Mouse (Mus musculus) midbrain, embryonic 13.5 days (tissue): ENCODE results near the gene Frrs1l. TPM values are rescaled to one million over a fixed set of nuclear protein-coding genes. Genes with fewer than 3 reads are reported as not detected.

Source experiments
- ATAC-seq: fragments of 200-750 bp; cut with Nextera tagmentation; 2 replicates; pipeline ENCODE4 v1.8.0; 2017; ENCODE audit warnings: mild to moderate bottlenecking, moderate TSS enrichment, moderate library complexity
- H3K27ac ChIP-seq: fragments of 300-500 bp; sonication (generic); 2 replicates; pipeline ENCODE4 v1.5.1; 2015; ENCODE audit warnings: inconsistent platforms, mild to moderate bottlenecking, moderate library complexity
- H3K27me3 ChIP-seq: fragments of 300-500 bp; sonication (generic); 2 replicates; pipeline ENCODE4 v1.6.1; 2015; ENCODE audit warnings: mild to moderate bottlenecking, inconsistent platforms
- H3K36me3 ChIP-seq: fragments of 300-500 bp; sonication (generic); 2 replicates; pipeline ENCODE4 v1.6.1; 2015; ENCODE audit warnings: mild to moderate bottlenecking, inconsistent platforms
- H3K4me1 ChIP-seq: fragments of 300-500 bp; sonication (generic); replicated peaks from 2 replicates; pipeline ENCODE4 v1.6.1; 2015; ENCODE audit warnings: inconsistent platforms
- H3K4me2 ChIP-seq: fragments of 300-500 bp; sonication (generic); replicated peaks from 2 replicates; pipeline ENCODE4 v1.6.1; 2015; ENCODE audit warnings: moderate library complexity, mild to moderate bottlenecking, inconsistent platforms
- H3K4me3 ChIP-seq: fragments of 300-500 bp; sonication (generic); replicated peaks from 2 replicates; pipeline ENCODE4 v1.5.1; 2015; ENCODE audit warnings: mild to moderate bottlenecking, inconsistent platforms
- H3K9ac ChIP-seq: fragments of 300-500 bp; sonication (generic); replicated peaks from 2 replicates; pipeline ENCODE4 v1.6.1; 2015; ENCODE audit warnings: mild to moderate bottlenecking, inconsistent platforms
- H3K9me3 ChIP-seq: fragments of 300-500 bp; sonication (generic); 2 replicates; pipeline ENCODE4 v1.6.1; 2016; ENCODE audit warnings: mild to moderate bottlenecking, inconsistent platforms
- WGBS: fragments of 180-500 bp; shearing (Covaris S2); methylation state at CpG from one replicate; pipeline ENCODE4 v1.1.7; 2015; 5-methylcytosine and 5-hydroxymethylcytosine counted together
- polyA plus RNA-seq: library from polyadenylated mRNA; unstranded; fragments of >200 nt; fragmentation: Nextera tagmentation; extraction: Ambion mirVana; gene quantifications from 2 replicates; pipeline ENCODE4 v1.2.1, GENCODE M21; 2015

Frrs1l gene
- polyA plus RNA-seq, 1 experiment from 2014 or later = 12.0 TPM

- Histone ChIP-seq H3K4me3 (no peak overlapping the region), H3K36me3 (peaks cover 44% of the 10 kb centered on the region), H3K4me1 (no peaks in the 10 kb centered on the region), H3K27me3 (no peaks in the 10 kb centered on the region), H3K9me3 (no peaks in the 10 kb centered on the region), H3K27ac (no peak overlapping the region), H3K4me2 (no peak overlapping the region), H3K9ac (no peak overlapping the region)
- ATAC-seq = no peak
- WGBS = 94% methylated on average over 6 of the region's 6 CpGs
Observed at GRCm38 (mm10) chr4:56963687-56964086, 26.5 kb downstream of the Frrs1l start.

DNA sequence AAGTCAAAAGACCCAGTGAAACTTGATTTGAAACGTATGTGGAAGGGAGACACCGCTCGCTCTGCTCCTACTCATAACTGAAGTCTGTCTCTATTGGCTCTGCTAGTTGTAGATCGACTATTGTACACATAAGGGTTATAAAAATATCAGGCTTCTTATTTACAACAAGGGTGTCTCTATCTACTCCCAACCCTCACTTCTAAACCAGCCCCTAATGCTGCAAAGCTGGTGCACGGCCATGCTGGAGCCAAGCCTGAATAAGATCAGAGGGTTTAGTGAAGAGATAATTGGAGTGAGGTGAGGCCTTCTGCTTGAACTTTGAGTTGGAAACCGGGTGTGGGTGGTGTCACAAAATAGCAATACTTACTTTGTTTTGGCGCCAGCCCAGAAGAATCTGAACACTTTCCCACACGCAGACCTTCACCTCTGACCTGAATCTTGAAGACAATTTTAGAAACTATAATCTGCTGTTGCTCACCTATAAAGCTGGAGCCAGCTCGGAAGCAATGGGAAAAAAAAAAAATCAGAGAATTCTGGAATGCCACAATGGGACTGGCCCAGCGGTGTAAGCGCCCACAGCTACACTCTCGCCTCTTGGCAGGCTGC lies 28.8 kb downstream of the Frrs1l start:
- no peaks in the 10 kb centered on the region for H3K9me3 ChIP-seq
- no peaks in the 10 kb centered on the region for H3K4me1 ChIP-seq
- 89% methylated on average over 12 of the region's 12 CpGs for WGBS
- H3K4me3 ChIP-seq = no peak overlapping the region
- H3K9ac ChIP-seq = no peak overlapping the region
- ATAC-seq = no peak
- H3K36me3 ChIP-seq = peaks cover 35% of the 10 kb centered on the region
- no peak overlapping the region for H3K4me2 ChIP-seq
- no peak overlapping the region for H3K27ac ChIP-seq
- H3K27me3 ChIP-seq = no peaks in the 10 kb centered on the region

DNA sequence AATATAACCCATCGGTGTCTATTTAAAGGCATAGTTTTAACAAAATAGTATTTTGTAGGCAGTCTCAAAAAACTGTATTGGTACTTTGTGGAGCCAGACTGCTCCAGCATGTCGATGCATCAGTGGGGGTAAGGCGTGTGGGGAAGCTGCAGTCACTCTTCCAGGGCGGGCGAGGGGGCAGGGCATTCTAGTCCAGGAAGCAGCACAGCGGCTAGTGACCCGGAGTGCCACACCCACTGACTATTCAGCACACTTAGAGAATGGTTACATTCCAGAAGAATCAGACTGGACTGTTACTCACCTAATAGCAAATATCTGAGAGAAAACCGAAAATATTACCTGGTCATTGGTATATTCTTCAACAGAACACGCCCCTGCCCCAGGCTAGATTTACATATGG lies 32.7 kb downstream of the Frrs1l start:
- Histone ChIP-seq H3K9me3 (no peaks in the 10 kb centered on the region), H3K4me1 (no peaks in the 10 kb centered on the region), H3K27me3 (no peaks in the 10 kb centered on the region), H3K36me3 (peaks cover 21% of the 10 kb centered on the region), H3K9ac (no peak overlapping the region), H3K4me3 (no peak overlapping the region), H3K27ac (no peak overlapping the region), H3K4me2 (no peak overlapping the region)
- WGBS = 66% methylated on average over 9 of the region's 9 CpGs
- no peak for ATAC-seq

GRCm38 (mm10) chr4:56953235-56953634 lies 37.0 kb downstream of the Frrs1l start:
- WGBS = 71% methylated on average over 6 of the region's 6 CpGs

GRCm38 (mm10) chr4:56951701-56952100 lies 38.5 kb downstream of the Frrs1l start:
- Histone ChIP-seq H3K4me3 (no peak overlapping the region), H3K4me1 (no peaks in the 10 kb centered on the region), H3K9me3 (no peaks in the 10 kb centered on the region), H3K27me3 (peaks cover 3% of the 10 kb centered on the region; the same call in 1 of the 2 replicates), H3K9ac (no peak overlapping the region), H3K4me2 (no peak overlapping the region), H3K36me3 (no peaks in the 10 kb centered on the region), H3K27ac (no peak overlapping the region)
- ATAC-seq = no peak
- 80% methylated on average over 3 of the region's 3 CpGs for WGBS

More at GRCm38 (mm10) chr4:56953235-56953634, 37.0 kb downstream of the Frrs1l start:
- H3K9me3 ChIP-seq = no peaks in the 10 kb centered on the region
- H3K27me3 ChIP-seq = peaks cover 3% of the 10 kb centered on the region; the same call in 1 of the 2 replicates
- ATAC-seq = no peak
- no peak overlapping the region for H3K4me3 ChIP-seq
- H3K36me3 ChIP-seq = no peaks in the 10 kb centered on the region
- no peak overlapping the region for H3K4me2 ChIP-seq
- no peak overlapping the region for H3K27ac ChIP-seq
- no peaks in the 10 kb centered on the region for H3K4me1 ChIP-seq
- no peak overlapping the region for H3K9ac ChIP-seq

DNA sequence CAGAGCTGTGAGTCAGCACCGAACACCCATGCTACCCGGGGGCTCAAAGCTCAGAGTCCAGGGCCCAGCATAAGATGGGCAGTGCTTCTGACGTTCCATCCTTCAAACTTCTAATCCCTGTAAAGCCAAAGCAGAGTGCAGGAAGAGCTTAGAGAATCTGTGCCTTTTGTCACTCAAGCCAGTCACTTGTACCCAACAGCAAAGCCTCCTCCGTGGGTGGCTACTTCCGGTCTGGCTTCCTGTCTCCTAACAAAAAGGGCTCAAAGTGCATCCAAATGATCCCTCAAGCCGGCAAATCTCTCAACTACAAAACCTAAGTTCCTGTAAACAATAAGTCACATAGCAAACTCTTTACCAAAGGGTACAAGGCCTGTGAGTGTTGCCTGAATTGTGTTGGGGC lies 40.7 kb downstream of the Frrs1l start:
- 60% methylated on average over 6 of the region's 6 CpGs for WGBS
- peaks cover 3% of the 10 kb centered on the region; the same call in 1 of the 2 replicates for H3K27me3 ChIP-seq
- no peak overlapping the region for H3K4me2 ChIP-seq
- no peaks in the 10 kb centered on the region for H3K9me3 ChIP-seq
- peaks cover 18% of the 10 kb centered on the region for H3K4me1 ChIP-seq
- no peak overlapping the region for H3K27ac ChIP-seq
- no peaks in the 10 kb centered on the region for H3K36me3 ChIP-seq
- H3K9ac ChIP-seq = no peak overlapping the region
- H3K4me3 ChIP-seq = no peak overlapping the region
- ATAC-seq = no peak

DNA sequence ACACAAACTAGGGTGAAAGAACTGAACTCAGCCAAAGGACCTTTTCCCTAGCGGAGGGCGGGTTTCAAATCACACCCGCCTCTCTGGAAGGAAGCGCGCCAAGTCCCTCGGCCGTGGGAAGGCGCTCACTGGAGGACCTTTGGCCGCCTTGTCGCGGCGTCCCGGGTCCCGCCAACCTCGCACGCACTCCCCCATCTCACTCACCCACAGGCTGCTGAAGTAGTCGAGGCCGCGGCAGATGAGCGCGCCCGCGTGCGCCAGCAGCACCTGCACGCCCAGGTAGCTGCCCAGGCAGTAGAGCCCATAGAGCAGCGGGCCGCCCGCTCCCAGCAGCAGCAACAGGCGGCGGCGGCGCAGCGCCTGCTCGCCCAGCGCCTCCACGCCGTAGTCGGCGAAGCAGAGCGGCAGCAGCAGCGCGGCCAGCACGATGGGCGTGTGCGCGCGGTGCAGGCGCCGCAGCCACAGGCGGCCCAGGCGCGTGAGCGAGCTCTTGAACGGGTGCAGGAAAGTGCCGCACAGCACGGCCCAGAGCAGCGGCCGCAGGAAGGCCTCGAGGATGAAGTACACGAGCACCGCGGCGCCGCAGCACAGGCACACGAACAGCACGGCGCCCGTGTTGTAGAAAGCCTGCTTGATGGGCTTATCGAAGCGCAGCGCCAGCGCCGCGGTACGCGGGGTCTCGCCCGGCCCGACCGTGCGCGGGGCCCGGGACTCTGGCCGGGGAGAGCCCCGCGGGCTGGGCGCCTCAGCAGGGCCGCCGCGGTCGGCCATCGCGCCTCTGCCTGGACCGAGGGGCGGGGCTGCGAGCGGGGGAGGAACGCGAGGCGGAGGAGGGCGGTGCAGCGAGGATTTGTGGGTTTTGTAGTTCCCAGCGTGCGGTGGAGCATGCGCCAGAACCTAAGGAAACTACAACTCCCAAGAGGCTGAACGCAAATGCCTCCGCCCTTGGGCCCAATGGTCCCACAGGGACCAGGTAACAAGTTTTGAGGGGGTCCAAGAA lies 43.2 kb downstream of the Frrs1l start, which contains the start of gene Tmem245:
TSS of gene Tmem245 (minus strand) at position 797 of the 1,000 bp plus-strand sequence.
- peak within 1 kb of the TSS; percentile 83 for H3K9ac ChIP-seq
- no peaks in the 10 kb centered on the region for H3K9me3 ChIP-seq
- peaks cover 39% of the 10 kb centered on the region for H3K4me1 ChIP-seq
- peak; percentile 97 for ATAC-seq
- peak within 1 kb of the TSS; percentile 88 for H3K27ac ChIP-seq
- peak within 1 kb of the TSS; percentile 90 for H3K4me2 ChIP-seq
- H3K27me3 ChIP-seq = peaks cover 3% of the 10 kb centered on the region; the same call in 1 of the 2 replicates
- peak within 1 kb of the TSS; percentile 83 for H3K4me3 ChIP-seq
- H3K36me3 ChIP-seq = no peaks in the 10 kb centered on the region
- under 1% methylated on average over 107 of the region's 107 CpGs for WGBS

DNA sequence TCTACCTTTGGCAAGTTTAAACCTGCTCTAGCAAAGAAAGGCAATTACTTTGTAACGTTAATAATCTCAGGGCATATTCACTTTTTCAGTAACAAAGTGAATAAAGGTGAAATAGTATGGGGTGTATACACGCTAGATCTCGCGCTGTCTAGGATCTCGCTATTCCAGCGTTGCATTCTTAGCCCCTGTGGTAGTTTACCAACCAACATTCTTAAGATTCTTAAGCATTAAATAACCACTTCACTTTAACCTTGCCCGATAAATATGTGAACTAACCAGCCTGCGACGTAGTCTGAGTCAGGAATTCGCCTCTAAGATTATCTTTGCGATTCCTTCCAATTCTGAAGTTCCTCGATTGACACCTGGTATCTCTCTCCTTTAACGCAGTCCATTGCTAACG lies 44.0 kb downstream of the Frrs1l start:
- Histone ChIP-seq H3K9ac (peak overlapping the region; percentile 83), H3K4me2 (peak overlapping the region; percentile 90), H3K36me3 (no peaks in the 10 kb centered on the region), H3K27me3 (peaks cover 3% of the 10 kb centered on the region; the same call in 1 of the 2 replicates), H3K9me3 (no peaks in the 10 kb centered on the region), H3K27ac (no peak overlapping the region), H3K4me3 (peak overlapping the region; percentile 83), H3K4me1 (peaks cover 44% of the 10 kb centered on the region)
- WGBS = under 1% methylated on average over 14 of the region's 14 CpGs
- ATAC-seq = no peak

DNA sequence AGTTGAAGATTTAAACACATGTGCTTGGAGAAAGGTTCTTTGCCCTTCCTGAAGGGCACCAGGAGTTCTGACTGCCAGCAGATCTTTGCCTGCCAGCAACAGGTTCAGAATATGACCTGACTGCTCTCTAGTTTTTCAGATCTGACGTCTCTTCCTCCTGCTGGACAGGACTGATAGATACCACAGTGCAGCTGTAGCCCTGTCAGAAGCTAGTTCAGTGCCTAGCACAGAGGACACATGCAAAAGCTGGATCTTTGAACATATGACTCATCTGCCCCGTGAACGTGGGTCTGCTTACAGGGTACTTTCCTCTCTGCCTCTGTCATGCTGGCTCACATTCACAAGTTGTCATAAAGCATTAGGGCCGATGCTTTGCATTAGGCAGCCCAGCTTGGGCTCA lies 45.9 kb downstream of the Frrs1l start:
- ATAC-seq = no peak
- 53% methylated on average over 4 of the region's 4 CpGs for WGBS

GRCm38 (mm10) chr4:56943258-56943657 lies 46.9 kb downstream of the Frrs1l start:
- Histone ChIP-seq H3K4me2 (no peak overlapping the region), H3K9me3 (no peaks in the 10 kb centered on the region), H3K36me3 (no peaks in the 10 kb centered on the region), H3K4me3 (no peak overlapping the region), H3K4me1 (peaks cover 44% of the 10 kb centered on the region), H3K27ac (no peak overlapping the region), H3K27me3 (no peaks in the 10 kb centered on the region), H3K9ac (no peak overlapping the region)
- 21% methylated on average over 1 of the region's 1 CpGs for WGBS
- no peak for ATAC-seq

More for the DNA sequence above, 45.9 kb downstream of the Frrs1l start:
- H3K27me3 ChIP-seq = peaks cover 3% of the 10 kb centered on the region; the same call in 1 of the 2 replicates
- no peaks in the 10 kb centered on the region for H3K9me3 ChIP-seq
- H3K27ac ChIP-seq = no peak overlapping the region
- H3K4me1 ChIP-seq = peaks cover 44% of the 10 kb centered on the region
- H3K4me2 ChIP-seq = no peak overlapping the region
- H3K36me3 ChIP-seq = no peaks in the 10 kb centered on the region
- H3K4me3 ChIP-seq = no peak overlapping the region
- H3K9ac ChIP-seq = no peak overlapping the region

- Histone ChIP-seq H3K4me2 (no peak overlapping the region), H3K9me3 (no peaks in the 10 kb centered on the region), H3K4me3 (no peak overlapping the region), H3K27ac (no peak overlapping the region), H3K27me3 (no peaks in the 10 kb centered on the region), H3K36me3 (no peaks in the 10 kb centered on the region), H3K9ac (no peak overlapping the region), H3K4me1 (peaks cover 44% of the 10 kb centered on the region)
- WGBS = 74% methylated on average over 1 of the region's 1 CpGs
- no peak for ATAC-seq
Observed at GRCm38 (mm10) chr4:56942567-56942966, 47.6 kb downstream of the Frrs1l start.

- H3K36me3 ChIP-seq = peaks cover 3% of the 10 kb centered on the region; the same call in 1 of the 2 replicates
- no peak overlapping the region for H3K4me2 ChIP-seq
- no peak overlapping the region for H3K9ac ChIP-seq
- no peak overlapping the region for H3K4me3 ChIP-seq
- ATAC-seq = no peak
- H3K9me3 ChIP-seq = no peaks in the 10 kb centered on the region
- 26% methylated on average over 4 of the region's 4 CpGs for WGBS
- no peak overlapping the region for H3K27ac ChIP-seq
- H3K4me1 ChIP-seq = peaks cover 43% of the 10 kb centered on the region
- H3K27me3 ChIP-seq = no peaks in the 10 kb centered on the region
Observed at GRCm38 (mm10) chr4:56941481-56941880, 48.7 kb downstream of the Frrs1l start.
